Mouse (Mus musculus) lung, embryonic 15.5 days (tissue): ENCODE measurements around the gene Tbc1d20. TPM values are rescaled to one million over a fixed set of nuclear protein-coding genes. Genes with fewer than 3 reads are reported as not detected.

Experiments
- ATAC-seq: fragments of 200-750 bp; cut with Nextera tagmentation; 2 replicates; pipeline ENCODE4 v1.8.0; 2017; ENCODE audit warnings: moderate number of reproducible peaks, borderline replicate concordance; ENCODE audit not compliant: low FRiP score, low TSS enrichment; ENCODE audit errors: extremely low read depth
- H3K27ac ChIP-seq: fragments of 300-500 bp; sonication (generic); 2 replicates; pipeline ENCODE4 v1.5.1; 2015; ENCODE audit warnings: moderate library complexity, mild to moderate bottlenecking, inconsistent platforms
- H3K27me3 ChIP-seq: fragments of 300-500 bp; sonication (generic); 2 replicates; pipeline ENCODE4 v1.6.1; 2015; ENCODE audit warnings: inconsistent platforms
- H3K36me3 ChIP-seq: fragments of 300-500 bp; sonication (generic); 2 replicates; pipeline ENCODE4 v1.6.1; 2015; ENCODE audit warnings: inconsistent platforms
- H3K4me1 ChIP-seq: fragments of 300-500 bp; sonication (generic); 2 replicates; pipeline ENCODE4 v1.6.1; 2015; ENCODE audit warnings: inconsistent platforms
- H3K4me2 ChIP-seq: fragments of 300-500 bp; sonication (generic); 2 replicates; pipeline ENCODE4 v1.6.1; 2015; ENCODE audit warnings: inconsistent platforms, mild to moderate bottlenecking, moderate library complexity
- H3K4me3 ChIP-seq: fragments of 300-500 bp; sonication (generic); 2 replicates; pipeline ENCODE4 v1.5.1; 2015; ENCODE audit warnings: mild to moderate bottlenecking, inconsistent platforms
- H3K9ac ChIP-seq: fragments of 300-500 bp; sonication (generic); 2 replicates; pipeline ENCODE4 v1.6.1; 2015; ENCODE audit warnings: inconsistent platforms
- H3K9me3 ChIP-seq: fragments of 300-500 bp; sonication (generic); 2 replicates; pipeline ENCODE4 v1.6.1; 2016; ENCODE audit warnings: inconsistent platforms
- WGBS: fragments of 180-500 bp; shearing (Covaris S2); methylation state at CpG from one replicate; pipeline ENCODE4 v1.1.7; 2015; 5-methylcytosine and 5-hydroxymethylcytosine counted together
- polyA plus RNA-seq: library from polyadenylated mRNA; unstranded; fragments of >200 nt; fragmentation: Nextera tagmentation; extraction: Ambion mirVana; gene quantifications from 2 replicates; pipeline ENCODE4 v1.2.1, GENCODE M21; 2015

Gene Tbc1d20
- polyA plus RNA-seq, 1 experiment from 2014 or later: 37.3 TPM

DNA sequence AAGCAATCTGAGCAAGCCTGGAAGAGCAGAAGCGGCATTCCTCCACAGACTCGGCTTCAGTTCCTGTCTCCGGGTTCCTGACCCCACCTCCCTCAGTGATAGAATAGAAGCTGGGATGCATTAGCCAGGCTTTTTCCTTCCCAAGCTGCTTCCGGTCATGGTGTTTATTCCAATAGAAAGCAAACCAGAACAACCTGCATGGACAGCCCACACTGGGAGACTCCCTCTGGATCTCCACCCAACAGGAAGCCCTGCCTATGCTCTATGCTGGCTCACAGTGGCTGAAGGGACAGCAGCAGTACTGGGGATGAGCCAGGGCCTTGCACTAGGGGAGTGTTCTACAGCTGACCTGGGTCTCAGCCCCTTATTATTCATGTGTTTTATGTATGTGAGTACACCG, 34.4 kb downstream of the Tbc1d20 start:
- Histone ChIP-seq H3K27me3 (no peaks in the 10 kb centered on the region), H3K27ac (no peak overlapping the region), H3K9me3 (no peaks in the 10 kb centered on the region), H3K9ac (no peak overlapping the region), H3K4me2 (no peak overlapping the region), H3K4me3 (no peak overlapping the region), H3K4me1 (peaks cover 15% of the 10 kb centered on the region), H3K36me3 (peaks cover 45% of the 10 kb centered on the region)
- 62% methylated on average over 5 of the region's 5 CpGs for WGBS
- ATAC-seq: no peak

DNA sequence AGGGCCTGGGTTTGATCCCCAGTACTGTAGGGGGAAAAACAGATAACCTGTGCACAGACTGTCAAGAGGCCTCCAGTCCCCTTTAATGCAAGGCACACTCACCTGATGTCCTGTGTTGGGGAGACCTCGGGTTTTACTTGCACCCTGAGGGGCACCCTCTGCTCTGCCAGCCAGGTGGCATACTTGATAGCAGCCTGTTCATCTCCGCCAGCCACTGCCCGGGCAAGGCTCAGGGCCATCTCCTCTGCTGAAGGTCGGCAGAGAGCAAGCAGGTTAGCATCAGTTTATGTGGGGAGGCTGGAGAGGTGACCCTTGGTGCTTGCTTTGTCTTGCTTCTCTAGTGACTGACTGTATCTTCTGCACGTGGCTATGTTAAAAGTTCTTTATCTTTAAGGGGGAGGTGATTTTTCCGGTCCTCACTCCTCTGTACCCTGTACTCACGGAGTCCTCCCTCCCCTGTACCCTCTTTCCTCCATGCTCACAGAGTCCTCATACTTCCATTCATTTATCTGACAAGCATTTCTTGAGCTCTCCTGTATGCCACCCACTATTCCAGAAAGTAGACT, 37.3 kb downstream of the Tbc1d20 start:
- no peak for ATAC-seq
- Histone ChIP-seq H3K9ac (0 out of 2 replicates have a peak overlapping the region, but pooled peaks have one; percentile 75), H3K4me2 (peak overlapping the region; percentile 86), H3K27ac (no peak overlapping the region), H3K36me3 (peaks cover 20% of the 10 kb centered on the region), H3K27me3 (no peaks in the 10 kb centered on the region), H3K9me3 (no peaks in the 10 kb centered on the region), H3K4me3 (peak overlapping the region; percentile 73), H3K4me1 (peaks cover 24% of the 10 kb centered on the region)
- WGBS: 54% methylated on average over 7 of the region's 7 CpGs

DNA sequence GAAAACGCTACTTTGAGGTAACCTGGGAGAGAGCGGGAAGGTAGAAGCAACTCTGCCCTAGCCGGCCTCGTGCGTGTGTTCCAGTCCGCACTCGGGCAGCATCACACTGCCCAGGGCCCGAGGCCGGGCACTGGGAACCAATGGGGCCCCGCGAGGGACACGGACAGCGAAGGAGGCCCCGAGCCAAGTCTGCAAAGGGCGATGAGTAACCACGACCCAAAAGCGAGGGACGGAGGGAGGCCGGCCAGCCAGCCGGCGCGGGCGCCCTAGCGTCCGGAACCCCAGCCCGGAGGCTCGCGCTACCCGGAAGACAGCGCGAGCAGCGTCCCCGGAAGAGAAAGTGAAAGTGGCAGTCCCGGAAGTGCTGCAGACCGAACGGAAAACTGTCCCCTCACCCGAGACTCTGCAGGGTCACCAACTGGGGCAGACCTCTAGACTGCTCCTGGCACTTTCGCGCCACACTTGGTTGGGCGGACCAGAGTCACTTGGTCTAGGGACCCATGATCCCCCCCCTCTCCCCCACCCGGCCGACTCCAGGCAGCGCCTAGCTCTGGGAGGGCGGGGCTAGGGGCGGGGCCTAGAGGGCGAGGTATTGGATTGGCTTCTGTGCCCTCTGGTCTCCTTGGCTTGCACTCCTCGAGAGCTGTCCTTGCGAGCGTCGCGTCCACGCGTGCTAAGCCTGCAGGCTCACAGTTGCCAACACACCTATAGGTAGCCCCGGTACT, 38.6 kb downstream of the Tbc1d20 start, which contains the start of gene Rbck1:
Gene Rbck1 (minus strand): TSS at position 553 of the 725 bp plus-strand sequence.
- peak within 1 kb of the TSS; percentile 73 for H3K4me3 ChIP-seq
- peak; percentile 94 for ATAC-seq
- peak within 1 kb of the TSS; percentile 75 for H3K9ac ChIP-seq
- peak within 1 kb of the TSS; percentile 96 for H3K27ac ChIP-seq
- no peaks in the 10 kb centered on the region for H3K9me3 ChIP-seq
- H3K36me3 ChIP-seq: 0 out of 2 replicates have a peak, but pooled peaks cover 7% of the 10 kb centered on the region
- WGBS: under 1% methylated on average over 54 of the region's 54 CpGs
- peaks cover 34% of the 10 kb centered on the region for H3K4me1 ChIP-seq
- no peaks in the 10 kb centered on the region for H3K27me3 ChIP-seq
- H3K4me2 ChIP-seq: peak within 1 kb of the TSS; percentile 86

DNA sequence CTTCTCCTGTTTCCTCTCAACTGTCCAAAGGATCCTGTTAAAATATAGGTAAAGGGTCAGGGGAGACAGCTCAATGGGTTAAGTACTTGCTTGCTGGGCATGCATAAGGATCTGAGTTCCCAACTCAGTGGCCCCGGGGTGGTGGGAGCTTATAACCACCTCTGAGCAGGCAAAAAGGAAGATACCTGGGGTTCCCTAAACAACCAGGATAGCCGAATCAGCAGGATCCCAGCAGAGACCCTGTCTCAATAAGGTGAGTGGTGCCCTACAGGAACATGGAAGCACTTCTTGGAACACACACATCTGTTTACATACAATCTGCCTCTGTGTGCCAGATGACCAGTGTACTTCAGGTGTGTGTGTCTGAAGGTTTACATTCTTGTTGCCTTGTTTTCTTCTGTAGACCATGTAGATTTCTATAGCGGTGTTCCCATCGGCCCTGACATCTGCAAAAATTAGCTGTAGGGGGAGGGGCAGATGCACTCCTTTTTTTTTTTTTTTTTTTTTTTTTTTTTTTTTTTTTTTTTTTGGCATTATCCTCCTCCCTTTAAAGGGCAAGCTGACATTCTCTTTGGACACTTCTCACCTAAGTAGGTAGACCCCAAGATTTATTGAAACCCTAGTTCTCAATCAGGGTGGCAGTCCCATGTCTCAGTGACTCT, 39.8 kb downstream of the Tbc1d20 start:
- Histone ChIP-seq H3K4me3 (no peak overlapping the region), H3K36me3 (0 out of 2 replicates have a peak, but pooled peaks cover 7% of the 10 kb centered on the region), H3K4me2 (no peak overlapping the region), H3K9ac (no peak overlapping the region), H3K9me3 (no peaks in the 10 kb centered on the region), H3K27me3 (no peaks in the 10 kb centered on the region), H3K27ac (no peak overlapping the region), H3K4me1 (peaks cover 34% of the 10 kb centered on the region)
- no peak for ATAC-seq
- WGBS: 65% methylated on average over 4 of the region's 4 CpGs

DNA sequence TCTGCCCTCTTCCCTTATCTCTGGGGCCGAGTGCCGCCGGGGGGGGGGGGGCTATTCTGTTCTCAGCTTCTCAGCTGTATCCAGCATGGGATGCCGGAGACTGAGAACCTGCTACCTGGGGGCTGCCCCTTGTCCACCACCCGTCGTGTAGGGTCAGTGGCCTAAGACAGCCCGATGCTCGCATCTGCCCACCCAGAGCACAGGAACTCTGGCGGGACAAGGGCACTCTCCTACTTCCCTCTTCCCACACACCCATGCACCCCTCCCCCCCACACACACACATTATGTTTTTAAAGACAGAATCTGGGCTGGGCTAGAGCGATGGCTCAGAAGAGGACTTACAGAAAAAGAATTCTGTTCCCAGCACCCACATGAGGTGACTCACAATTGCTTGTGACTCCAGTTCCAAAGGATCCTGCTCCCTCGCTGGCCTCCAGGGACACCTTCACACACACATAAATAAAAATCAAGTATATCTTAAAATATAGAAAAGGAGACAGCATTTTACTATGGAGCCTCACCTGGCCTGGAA, 41.7 kb downstream of the Tbc1d20 start:
- no peak for ATAC-seq
- Histone ChIP-seq H3K4me2 (no peak overlapping the region), H3K4me1 (peaks cover 32% of the 10 kb centered on the region), H3K27me3 (no peaks in the 10 kb centered on the region), H3K9ac (no peak overlapping the region), H3K4me3 (no peak overlapping the region), H3K36me3 (no peaks in the 10 kb centered on the region), H3K27ac (no peak overlapping the region), H3K9me3 (no peaks in the 10 kb centered on the region)
- 40% methylated on average over 11 of the region's 11 CpGs for WGBS

DNA sequence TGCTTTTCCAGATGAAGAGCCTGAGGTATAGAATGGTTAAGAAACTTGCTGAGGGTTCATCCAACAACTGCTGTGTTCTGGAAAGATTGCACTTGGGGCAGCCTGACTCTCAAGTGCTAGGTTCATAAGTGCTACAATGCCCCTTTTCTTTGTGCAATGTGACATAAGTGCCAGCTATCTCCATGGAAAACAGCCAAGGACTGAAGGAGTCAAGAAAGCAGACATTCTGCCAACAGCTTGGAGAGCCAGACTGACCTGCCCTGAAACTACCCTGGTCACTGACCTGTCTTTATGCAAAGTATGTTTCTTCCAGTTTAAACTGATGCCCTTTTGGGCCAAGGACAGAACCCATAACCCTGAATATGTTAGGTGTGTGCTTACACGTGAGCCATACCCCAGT, 43.2 kb downstream of the Tbc1d20 start:
- H3K36me3 ChIP-seq: no peaks in the 10 kb centered on the region
- H3K27me3 ChIP-seq: no peaks in the 10 kb centered on the region
- no peak overlapping the region for H3K4me2 ChIP-seq
- peak overlapping the region; percentile 86 for H3K27ac ChIP-seq
- H3K9me3 ChIP-seq: no peaks in the 10 kb centered on the region
- 55% methylated on average over 1 of the region's 1 CpGs for WGBS
- peaks cover 18% of the 10 kb centered on the region for H3K4me1 ChIP-seq
- H3K4me3 ChIP-seq: no peak overlapping the region
- no peak for ATAC-seq
- H3K9ac ChIP-seq: no peak overlapping the region

DNA sequence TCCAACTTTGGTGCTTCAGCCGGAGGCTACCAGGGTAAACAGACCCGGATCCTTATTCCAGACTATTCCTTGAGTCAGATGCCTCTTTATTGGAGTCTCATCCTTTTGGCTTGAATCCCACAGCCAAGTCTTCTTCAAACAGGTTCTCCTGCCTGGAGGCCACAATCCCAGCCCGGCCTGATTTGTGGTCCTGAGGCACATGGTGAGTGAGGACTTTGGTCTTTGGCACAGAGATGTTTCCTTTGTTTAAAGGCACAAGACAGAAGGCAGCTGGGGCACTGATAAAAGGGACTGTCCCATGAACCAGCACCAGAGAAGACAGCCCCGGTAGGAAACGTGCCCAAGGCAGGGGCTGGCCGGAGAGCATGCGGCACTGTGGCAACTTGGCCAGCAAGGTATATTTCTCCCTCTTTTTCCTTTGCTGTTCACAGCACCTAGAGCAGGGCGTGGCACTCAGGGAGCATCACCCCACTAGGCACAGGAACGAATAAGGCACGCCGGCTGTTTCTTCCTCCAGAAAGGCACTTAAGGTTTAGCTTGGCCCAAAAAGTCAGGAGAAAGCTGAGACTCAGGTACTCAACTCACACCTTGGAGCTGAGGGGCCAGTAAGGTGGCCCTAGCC, 44.1 kb downstream of the Tbc1d20 start:
- Histone ChIP-seq H3K4me3 (no peak overlapping the region), H3K27me3 (no peaks in the 10 kb centered on the region), H3K4me2 (no peak overlapping the region), H3K27ac (peak overlapping the region; percentile 86), H3K9me3 (no peaks in the 10 kb centered on the region), H3K9ac (no peak overlapping the region), H3K36me3 (no peaks in the 10 kb centered on the region), H3K4me1 (peaks cover 18% of the 10 kb centered on the region)
- ATAC-seq: no peak
- WGBS: 82% methylated on average over 11 of the region's 11 CpGs

DNA sequence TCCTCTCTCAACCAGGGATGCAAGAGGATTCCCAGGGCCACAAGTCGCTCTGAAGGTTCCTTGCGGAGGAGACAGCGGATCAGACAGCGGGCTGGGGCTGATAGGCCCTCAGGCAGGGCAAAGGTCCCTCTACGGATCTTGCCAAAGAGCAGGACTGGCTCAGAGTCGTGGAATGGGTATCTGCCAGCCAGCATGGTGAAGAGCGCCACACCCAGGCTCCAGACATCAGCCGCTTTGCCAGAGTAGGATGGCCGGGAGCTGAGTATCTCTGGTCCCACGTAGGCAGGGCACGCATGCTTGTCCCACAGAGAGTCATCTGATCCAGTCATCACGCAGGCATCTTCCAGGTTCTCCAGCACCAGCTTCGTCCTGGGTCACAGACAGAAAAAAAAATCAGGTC, 44.7 kb downstream of the Tbc1d20 start:
- H3K27ac ChIP-seq: 0 out of 2 replicates have a peak overlapping the region, but pooled peaks have one; percentile 86
- peaks cover 18% of the 10 kb centered on the region for H3K4me1 ChIP-seq
- H3K9ac ChIP-seq: no peak overlapping the region
- no peaks in the 10 kb centered on the region for H3K27me3 ChIP-seq
- H3K9me3 ChIP-seq: no peaks in the 10 kb centered on the region
- no peak overlapping the region for H3K4me2 ChIP-seq
- H3K4me3 ChIP-seq: no peak overlapping the region
- H3K36me3 ChIP-seq: no peaks in the 10 kb centered on the region
- ATAC-seq: no peak
- WGBS: 75% methylated on average over 13 of the region's 13 CpGs

DNA sequence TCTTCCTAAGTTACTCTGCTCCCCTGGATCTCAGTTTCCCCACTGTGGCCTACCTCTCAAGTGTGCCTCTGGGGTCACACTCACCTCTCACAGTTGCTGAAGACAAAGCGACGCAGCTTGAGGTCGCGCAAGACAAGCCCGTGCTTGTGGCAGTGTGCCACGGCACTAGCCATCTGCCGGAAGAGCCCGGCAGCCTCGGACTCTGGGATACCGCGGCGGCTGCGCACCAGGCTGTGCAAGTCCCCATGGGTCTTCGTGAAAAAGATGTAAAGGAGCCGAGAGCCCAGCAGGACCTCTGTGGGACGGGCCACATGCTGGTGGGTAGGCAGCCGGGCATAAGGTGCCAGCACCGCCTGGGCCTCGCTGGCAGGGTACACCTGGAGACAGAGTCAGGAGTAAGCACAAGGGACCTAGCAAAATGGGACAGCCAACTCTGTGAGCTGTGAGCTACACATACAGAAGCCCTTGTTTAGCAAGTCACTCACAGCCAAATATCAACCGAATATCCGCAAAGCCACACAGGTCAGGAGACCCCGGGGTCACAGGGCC, 46.1 kb downstream of the Tbc1d20 start:
- H3K27ac ChIP-seq: no peak overlapping the region
- H3K4me1 ChIP-seq: peaks cover 25% of the 10 kb centered on the region
- H3K9ac ChIP-seq: no peak overlapping the region
- WGBS: 85% methylated on average over 22 of the region's 22 CpGs
- H3K4me2 ChIP-seq: no peak overlapping the region
- no peaks in the 10 kb centered on the region for H3K27me3 ChIP-seq
- ATAC-seq: no peak
- no peaks in the 10 kb centered on the region for H3K9me3 ChIP-seq
- H3K36me3 ChIP-seq: no peaks in the 10 kb centered on the region
- H3K4me3 ChIP-seq: no peak overlapping the region

DNA sequence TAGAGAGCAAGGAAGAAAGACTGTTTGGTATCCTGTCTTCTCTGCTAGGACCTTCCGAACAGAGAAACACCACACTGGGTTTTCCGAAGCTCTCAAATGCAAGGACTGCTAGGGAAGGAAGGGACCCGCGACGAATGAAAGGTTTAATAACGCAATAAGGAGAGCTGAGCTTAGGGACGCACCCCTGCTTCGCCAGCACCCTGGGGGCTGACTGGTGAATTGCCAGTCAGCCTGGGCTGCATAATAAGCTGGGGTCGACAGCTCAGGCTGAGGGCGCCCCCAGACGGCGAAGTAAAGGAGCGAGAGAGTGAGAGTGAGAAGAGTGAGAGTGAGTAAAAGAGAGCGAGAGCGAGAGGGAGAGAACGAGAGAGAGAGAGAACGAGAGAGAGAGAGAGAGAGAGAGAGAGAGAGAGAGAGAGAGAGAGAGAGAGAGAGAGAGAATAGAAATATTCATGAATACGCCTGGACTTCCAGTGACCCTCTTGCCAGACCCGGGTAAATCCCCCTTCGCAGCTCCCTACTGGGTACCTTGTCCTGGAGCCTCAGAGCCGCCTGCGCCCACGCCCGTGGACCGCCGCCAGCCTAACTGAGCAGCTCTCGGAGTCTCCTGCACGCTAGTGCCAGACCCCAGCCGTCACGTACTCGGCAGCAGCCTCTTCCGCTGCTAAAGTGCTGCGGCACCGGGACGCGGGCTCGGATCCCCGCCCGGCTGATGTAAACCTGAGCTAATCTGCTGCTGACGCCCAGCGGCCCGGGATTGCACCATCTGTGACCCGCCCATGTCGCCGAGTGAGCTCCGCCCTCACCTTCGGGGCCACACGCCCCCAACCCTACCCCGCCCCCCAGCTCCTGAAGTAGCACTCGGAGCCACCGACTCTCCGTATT, 49.9 kb downstream of the Tbc1d20 start, which contains the start of gene Trib3:
Gene Trib3 (minus strand): TSS at position 704 of the 885 bp plus-strand sequence.
- H3K4me3 ChIP-seq: peak within 1 kb of the TSS; percentile 50
- no peaks in the 10 kb centered on the region for H3K36me3 ChIP-seq
- ATAC-seq: peak; percentile 87
- H3K4me1 ChIP-seq: peaks cover 11% of the 10 kb centered on the region
- H3K27me3 ChIP-seq: no peaks in the 10 kb centered on the region
- H3K9ac ChIP-seq: peak within 1 kb of the TSS; percentile 52
- peak within 1 kb of the TSS; percentile 63; the same call in 1 of the 2 replicates for H3K27ac ChIP-seq
- WGBS: under 1% methylated on average over 51 of the region's 52 CpGs
- no peaks in the 10 kb centered on the region for H3K9me3 ChIP-seq
- peak within 1 kb of the TSS; percentile 89 for H3K4me2 ChIP-seq
